Mouse (Mus musculus) lung, postnatal 36 days (tissue): ENCODE data around the gene Rassf4.

Experiments
- DNase-seq: peaks from one replicate; pipeline ENCODE4 v3.0.0; 2022; ENCODE audit warnings: mixed read lengths

Gene Rassf4

GRCm38 (mm10) chr6:116673471-116674282 lies at the start of gene Rassf4:
TSS of gene Rassf4 (minus strand) at chr6:116673952.
- DNase-seq, result peak; percentile 92

DNA sequence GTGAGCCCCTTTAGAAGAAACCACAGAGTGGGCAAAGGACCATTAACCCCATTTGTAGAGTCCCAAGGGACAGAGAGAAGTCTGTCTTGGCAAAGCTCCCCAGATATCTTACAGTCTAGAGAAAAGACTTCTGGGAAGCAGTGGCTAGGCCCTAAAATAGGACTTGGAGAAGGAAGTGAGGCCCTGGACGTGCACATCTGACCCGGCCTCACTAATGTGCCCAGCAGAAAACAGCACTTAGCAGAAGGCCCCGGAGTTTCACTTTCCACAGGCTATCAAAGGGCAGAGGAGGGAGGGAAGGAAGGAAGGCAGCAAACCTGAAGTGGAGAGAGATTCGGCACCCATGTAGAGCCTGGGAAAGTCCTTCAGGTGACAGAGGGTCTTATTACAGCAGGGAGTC lies 45.2 kb upstream of the Rassf4 start:
- no peak for DNase-seq

DNA sequence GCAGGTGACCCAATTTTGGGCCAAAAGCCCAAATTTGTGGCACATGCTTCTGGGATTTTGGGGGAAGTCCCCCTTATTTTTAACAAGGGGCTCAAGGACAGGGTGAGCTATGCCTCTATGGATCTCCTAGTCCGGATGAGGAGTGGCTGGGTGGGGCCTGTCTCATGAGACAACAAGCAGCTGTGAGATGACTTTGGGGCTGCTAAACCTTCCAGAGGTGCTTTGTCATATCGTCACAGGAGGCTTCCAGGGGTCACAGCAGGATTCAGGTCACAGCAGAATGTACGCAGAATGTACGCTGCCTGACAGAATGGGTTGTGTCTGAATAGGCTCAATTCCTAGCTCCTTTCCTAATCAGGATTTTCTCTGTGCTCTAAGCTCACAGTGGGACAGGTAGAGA lies 44.6 kb upstream of the Rassf4 start:
- no peak for DNase-seq

DNA sequence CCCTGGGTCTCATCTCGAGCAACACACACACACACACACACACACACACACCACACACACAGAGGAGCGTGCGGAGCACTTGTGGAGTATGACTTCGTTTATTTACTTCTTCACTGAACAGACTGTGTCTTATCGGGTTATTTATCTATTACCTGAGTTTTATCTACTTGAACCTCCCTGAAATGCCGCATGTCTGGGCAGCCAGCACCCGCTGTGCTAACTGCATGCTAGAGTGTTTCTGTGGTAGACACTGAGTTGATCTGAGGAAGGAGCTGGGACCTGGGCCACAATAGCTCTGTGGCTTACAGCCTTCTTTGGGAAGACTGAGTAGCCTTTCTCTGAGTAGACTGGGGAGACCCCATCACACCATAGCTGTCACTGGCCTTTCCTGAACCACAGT lies 44.1 kb upstream of the Rassf4 start:
- DNase-seq, result no peak

- DNase-seq, result no peak
Observed at GRCm38 (mm10) chr6:116716666-116717065, 42.9 kb upstream of the Rassf4 start, which contains the start of gene Tmem72. TSS of gene Tmem72 (minus strand) at chr6:116716913.

- DNase-seq, result no peak
Observed at GRCm38 (mm10) chr6:116715166-116715565, 41.4 kb upstream of the Rassf4 start.

- no peak for DNase-seq
Observed at GRCm38 (mm10) chr6:116714576-116714975, 40.8 kb upstream of the Rassf4 start.

- no peak for DNase-seq
Observed at GRCm38 (mm10) chr6:116713966-116714365, 40.2 kb upstream of the Rassf4 start.

DNA sequence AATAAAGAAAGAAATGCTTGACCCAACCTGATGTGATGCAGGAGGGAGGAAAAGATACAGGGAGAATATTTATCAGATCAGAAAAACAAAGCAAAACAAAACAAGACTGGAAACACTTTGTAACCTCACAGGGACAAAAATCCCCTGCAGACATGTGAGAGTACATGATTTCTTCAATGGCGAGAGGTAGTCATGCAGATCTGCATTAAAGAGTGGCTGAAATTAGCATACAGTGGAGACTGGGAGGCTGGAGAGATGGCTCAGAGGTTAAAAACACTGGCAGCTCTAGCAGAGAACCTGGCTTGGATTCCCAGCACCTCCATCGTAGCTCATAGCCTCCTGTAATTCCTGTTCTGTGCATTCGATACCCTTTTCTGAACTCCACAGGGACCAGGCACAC lies 38.8 kb upstream of the Rassf4 start:
- no peak for DNase-seq

DNA sequence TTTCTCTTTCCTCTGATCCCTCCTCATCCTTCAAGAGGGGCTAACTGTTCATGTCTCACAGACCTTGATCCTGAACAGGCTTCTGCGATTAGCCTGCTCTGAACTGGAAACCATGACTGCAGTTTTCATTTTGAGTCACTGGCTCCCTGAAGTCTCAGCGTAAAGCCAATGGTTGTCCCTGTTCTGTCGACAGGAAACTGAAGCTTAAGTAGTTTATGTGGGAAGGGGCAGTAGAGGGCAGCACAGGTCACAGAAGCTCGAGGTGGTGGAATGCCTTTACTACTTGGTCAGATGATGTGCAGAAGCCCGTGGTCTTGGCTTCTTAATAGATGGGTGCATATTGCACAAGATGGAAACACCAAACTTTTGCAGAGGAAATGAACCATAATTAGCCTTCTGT lies 38.3 kb upstream of the Rassf4 start:
- no peak for DNase-seq

- no peak for DNase-seq
Observed at GRCm38 (mm10) chr6:116704320-116704719, 30.6 kb upstream of the Rassf4 start.

DNA sequence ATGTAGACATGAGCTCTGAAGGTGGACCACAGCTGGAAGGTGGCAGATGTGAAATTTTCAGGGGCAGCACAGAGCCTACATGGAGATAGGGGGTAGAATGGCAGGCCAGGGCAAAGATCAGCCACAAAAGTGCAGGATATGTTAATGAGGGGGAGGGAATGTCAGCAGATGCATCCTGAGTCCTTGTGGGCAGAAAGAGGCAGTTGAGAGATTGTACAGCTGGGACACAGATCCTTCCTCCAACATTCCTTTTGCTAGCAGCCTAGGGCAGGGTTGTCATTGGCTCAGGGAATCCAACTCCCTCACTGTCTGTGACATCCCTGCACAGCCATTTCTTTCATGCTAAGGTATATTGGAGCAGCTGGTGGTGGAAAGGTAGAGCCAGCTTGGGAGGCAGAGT lies 27.1 kb upstream of the Rassf4 start:
- DNase-seq, result no peak

GRCm38 (mm10) chr6:116697896-116698425 lies 24.2 kb upstream of the Rassf4 start:
- no peak for DNase-seq

- DNase-seq, result peak; percentile 45
Observed at GRCm38 (mm10) chr6:116697413-116697812, 23.7 kb upstream of the Rassf4 start.

GRCm38 (mm10) chr6:116694346-116694745 lies 20.6 kb upstream of the Rassf4 start:
- no peak for DNase-seq

GRCm38 (mm10) chr6:116693639-116694038 lies 19.9 kb upstream of the Rassf4 start:
- DNase-seq, result no peak

- peak; percentile 88 for DNase-seq
Observed at GRCm38 (mm10) chr6:116682317-116682716, 8.6 kb upstream of the Rassf4 start.

- peak; percentile 68 for DNase-seq
Observed at GRCm38 (mm10) chr6:116679563-116680288, 6.0 kb upstream of the Rassf4 start.

DNA sequence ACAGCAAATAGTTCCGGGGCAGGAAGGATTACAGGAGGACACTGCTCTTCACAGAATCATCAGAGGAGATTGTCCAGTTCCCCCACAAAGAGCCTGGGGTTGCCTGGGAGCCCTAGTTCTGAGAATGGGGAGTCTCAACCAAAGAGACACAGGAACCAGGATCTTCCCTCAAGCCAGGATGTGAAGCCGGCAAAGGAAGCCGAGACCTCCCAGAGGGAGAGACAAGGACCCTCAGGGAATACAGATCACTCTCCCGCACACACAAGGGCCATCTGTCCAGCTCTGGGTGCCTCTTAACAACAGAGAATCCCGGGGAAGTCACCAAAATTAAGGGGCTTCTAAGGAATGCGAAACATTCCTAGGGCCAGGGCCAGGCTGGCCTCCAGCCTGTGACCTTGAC lies 3.6 kb upstream of the Rassf4 start:
- no peak for DNase-seq

DNA sequence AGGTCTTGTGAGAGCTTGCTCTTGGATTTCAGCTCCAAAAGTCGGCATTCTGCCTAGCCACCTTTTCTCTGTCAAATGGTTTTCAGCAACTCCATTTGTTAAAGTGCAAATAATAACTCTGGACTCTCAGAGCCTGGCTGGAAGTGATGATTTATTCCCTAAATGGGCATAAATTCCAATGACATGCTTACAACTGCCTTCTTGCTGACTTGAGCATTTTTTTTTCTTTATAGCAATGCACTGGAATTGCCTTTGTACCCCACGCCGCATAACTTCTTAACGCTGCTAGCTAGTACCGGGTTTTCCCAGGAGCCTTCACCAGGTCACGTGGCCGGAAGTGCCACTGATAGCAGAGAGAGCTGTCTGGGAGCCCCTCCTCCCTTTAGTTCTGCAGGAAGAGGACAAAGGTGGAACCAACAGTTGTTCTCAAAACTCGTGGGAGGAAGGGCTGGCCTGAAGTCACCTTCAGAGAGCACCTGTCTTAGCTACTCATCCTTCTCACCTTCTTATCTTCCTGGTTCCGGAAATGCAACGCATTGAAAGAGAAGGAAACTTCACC lies 2.7 kb upstream of the Rassf4 start:
- DNase-seq, result peak; percentile 68

DNA sequence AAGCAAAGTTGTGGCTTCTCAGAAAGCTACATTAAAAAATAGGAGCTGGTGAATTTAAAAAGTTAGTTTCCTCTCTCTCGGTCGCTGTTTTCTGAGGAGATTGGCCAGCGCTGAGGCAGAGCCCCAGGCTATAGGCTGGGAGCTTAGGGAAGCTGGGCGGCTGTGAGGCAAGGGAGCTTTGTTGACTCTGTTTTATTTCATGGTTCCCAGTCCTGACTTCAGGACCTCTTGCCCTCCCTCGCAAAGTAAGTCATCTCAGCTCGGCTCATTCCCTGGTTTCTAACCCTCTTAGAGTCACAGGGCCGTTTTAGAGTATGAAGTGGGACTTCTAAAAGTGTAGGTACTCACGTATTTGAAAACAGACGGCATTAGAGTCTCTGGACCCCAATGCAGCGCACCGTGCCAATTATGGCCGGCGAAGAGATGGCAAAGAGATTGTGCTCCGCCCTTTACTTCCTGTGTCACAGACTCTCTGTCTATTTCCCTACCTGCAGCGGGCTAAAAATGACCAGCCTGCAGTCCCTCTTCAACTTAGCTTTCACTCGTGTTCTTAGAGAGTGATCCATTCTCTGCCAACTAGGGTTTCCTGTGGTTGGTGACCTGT lies 633 bp upstream of the Rassf4 start:
- no peak for DNase-seq

- no peak for DNase-seq
Observed at GRCm38 (mm10) chr6:116672349-116672748, 1.4 kb downstream of the Rassf4 start.

GRCm38 (mm10) chr6:116671768-116672167 lies 2.0 kb downstream of the Rassf4 start:
- no peak for DNase-seq
